Mouse (Mus musculus): ENCODE measurements around the gene Phgdh. TPM values are rescaled to one million over a fixed set of nuclear protein-coding genes. Genes with fewer than 3 reads are reported as not detected.

Phgdh gene
- polyA plus RNA-seq, 1 experiment from 2014 or later: 188 TPM

- Histone ChIP-seq H3K9me3 (no peaks in the 10 kb centered on the region), H3K36me3 (no peaks in the 10 kb centered on the region), H3K4me1 (replicated peaks) (peaks cover 7% of the 10 kb centered on the region; the same call in 1 of the 2 replicates), H3K4me2 (no peak overlapping the region), H3K9ac (no peak overlapping the region), H3K27ac (replicated peaks) (no peak overlapping the region), H3K27me3 (no peaks in the 10 kb centered on the region), H3K4me3 (no peak overlapping the region)
- ATAC-seq (ENCODE audit: low FRiP score, low read depth): no peak
- WGBS: 70% methylated on average over 9 of the region's 9 CpGs
Measured at GRCm38 (mm10) chr3:98313294-98314155, 26.3 kb downstream of the Phgdh start.

- peak; percentile 67 for ATAC-seq (ENCODE audit: low FRiP score, low read depth)
- no peaks in the 10 kb centered on the region for H3K27me3 ChIP-seq
- no peaks in the 10 kb centered on the region for H3K36me3 ChIP-seq
- H3K9ac ChIP-seq: no peak overlapping the region
- H3K4me3 ChIP-seq: no peak overlapping the region
- no peak overlapping the region for H3K4me2 ChIP-seq
- WGBS: 28% methylated on average over 7 of the region's 7 CpGs
- H3K27ac ChIP-seq (replicated peaks): no peak overlapping the region
- peaks cover 3% of the 10 kb centered on the region; the same call in 1 of the 2 replicates for H3K4me1 ChIP-seq (replicated peaks)
- H3K9me3 ChIP-seq: no peaks in the 10 kb centered on the region
Measured at GRCm38 (mm10) chr3:98312867-98313266, 26.9 kb downstream of the Phgdh start.

- Histone ChIP-seq H3K27ac (replicated peaks) (no peak overlapping the region), H3K27me3 (no peaks in the 10 kb centered on the region), H3K4me3 (no peak overlapping the region), H3K9ac (no peak overlapping the region), H3K9me3 (no peaks in the 10 kb centered on the region), H3K4me2 (no peak overlapping the region), H3K36me3 (no peaks in the 10 kb centered on the region), H3K4me1 (replicated peaks) (no peaks in the 10 kb centered on the region)
- ATAC-seq (ENCODE audit: low FRiP score, low read depth): no peak
- 100% methylated on average over 1 of the region's 1 CpGs for WGBS
Measured at GRCm38 (mm10) chr3:98310456-98310855, 29.3 kb downstream of the Phgdh start.

- ATAC-seq (ENCODE audit: low FRiP score, low read depth): no peak
- no peaks in the 10 kb centered on the region for H3K9me3 ChIP-seq
- no peak overlapping the region for H3K4me3 ChIP-seq
- no peaks in the 10 kb centered on the region for H3K27me3 ChIP-seq
- no peak overlapping the region for H3K4me2 ChIP-seq
- H3K27ac ChIP-seq (replicated peaks): no peak overlapping the region
- WGBS: 81% methylated on average over 6 of the region's 6 CpGs
- H3K4me1 ChIP-seq (replicated peaks): no peaks in the 10 kb centered on the region
- H3K36me3 ChIP-seq: no peaks in the 10 kb centered on the region
- H3K9ac ChIP-seq: no peak overlapping the region
Measured at GRCm38 (mm10) chr3:98308606-98309005, 31.2 kb downstream of the Phgdh start.

GRCm38 (mm10) chr3:98301761-98302160, 38.0 kb downstream of the Phgdh start:
- no peak for ATAC-seq (ENCODE audit: low FRiP score, low read depth)
- Histone ChIP-seq H3K36me3 (no peaks in the 10 kb centered on the region), H3K9ac (no peak overlapping the region), H3K4me2 (no peak overlapping the region), H3K9me3 (no peaks in the 10 kb centered on the region), H3K27me3 (no peaks in the 10 kb centered on the region), H3K4me3 (no peak overlapping the region), H3K4me1 (replicated peaks) (no peaks in the 10 kb centered on the region), H3K27ac (replicated peaks) (no peak overlapping the region)
- 93% methylated on average over 3 of the region's 3 CpGs for WGBS

GRCm38 (mm10) chr3:98300266-98300665, 39.5 kb downstream of the Phgdh start:
- no peak for ATAC-seq (ENCODE audit: low FRiP score, low read depth)
- H3K4me2 ChIP-seq: no peak overlapping the region
- no peaks in the 10 kb centered on the region for H3K36me3 ChIP-seq
- WGBS: 93% methylated on average over 4 of the region's 4 CpGs
- H3K27ac ChIP-seq (replicated peaks): no peak overlapping the region
- H3K9me3 ChIP-seq: no peaks in the 10 kb centered on the region
- H3K4me1 ChIP-seq (replicated peaks): no peaks in the 10 kb centered on the region
- no peak overlapping the region for H3K4me3 ChIP-seq
- H3K27me3 ChIP-seq: no peaks in the 10 kb centered on the region
- no peak overlapping the region for H3K9ac ChIP-seq

- Histone ChIP-seq H3K9me3 (no peaks in the 10 kb centered on the region), H3K9ac (no peak overlapping the region), H3K4me3 (no peak overlapping the region), H3K27me3 (no peaks in the 10 kb centered on the region), H3K4me1 (replicated peaks) (no peaks in the 10 kb centered on the region), H3K36me3 (no peaks in the 10 kb centered on the region), H3K4me2 (no peak overlapping the region), H3K27ac (replicated peaks) (no peak overlapping the region)
- WGBS: 97% methylated on average over 1 of the region's 1 CpGs
- no peak for ATAC-seq (ENCODE audit: low FRiP score, low read depth)
Measured at GRCm38 (mm10) chr3:98299391-98300100, 40.2 kb downstream of the Phgdh start.

- Histone ChIP-seq H3K4me1 (replicated peaks) (no peaks in the 10 kb centered on the region), H3K36me3 (no peaks in the 10 kb centered on the region), H3K27ac (replicated peaks) (no peak overlapping the region), H3K9ac (no peak overlapping the region), H3K4me2 (no peak overlapping the region), H3K9me3 (no peaks in the 10 kb centered on the region), H3K27me3 (no peaks in the 10 kb centered on the region), H3K4me3 (no peak overlapping the region)
- no peak for ATAC-seq (ENCODE audit: low FRiP score, low read depth)
- WGBS: 65% methylated on average over 10 of the region's 10 CpGs
Measured at GRCm38 (mm10) chr3:98295965-98296364, 43.8 kb downstream of the Phgdh start.

GRCm38 (mm10) chr3:98291044-98291443, 48.7 kb downstream of the Phgdh start:
- Histone ChIP-seq H3K27me3 (no peaks in the 10 kb centered on the region), H3K4me2 (no peak overlapping the region), H3K9ac (no peak overlapping the region), H3K9me3 (0 out of 2 replicates have a peak, but pooled peaks cover 4% of the 10 kb centered on the region), H3K36me3 (no peaks in the 10 kb centered on the region), H3K27ac (replicated peaks) (no peak overlapping the region), H3K4me3 (no peak overlapping the region), H3K4me1 (replicated peaks) (no peaks in the 10 kb centered on the region)
- WGBS: 92% methylated on average over 9 of the region's 9 CpGs
- ATAC-seq (ENCODE audit: low FRiP score, low read depth): no peak

- Histone ChIP-seq H3K9ac (no peak overlapping the region), H3K27ac (replicated peaks) (no peak overlapping the region), H3K9me3 (no peaks in the 10 kb centered on the region), H3K27me3 (no peaks in the 10 kb centered on the region), H3K4me3 (no peak overlapping the region), H3K36me3 (no peaks in the 10 kb centered on the region), H3K4me1 (replicated peaks) (no peaks in the 10 kb centered on the region), H3K4me2 (no peak overlapping the region)
- WGBS: 94% methylated on average over 5 of the region's 5 CpGs
- no peak for ATAC-seq (ENCODE audit: low FRiP score, low read depth)
Measured at GRCm38 (mm10) chr3:98283205-98283604, 56.6 kb downstream of the Phgdh start.

- H3K9ac ChIP-seq: no peak overlapping the region
- ATAC-seq (ENCODE audit: low FRiP score, low read depth): no peak
- WGBS: 95% methylated on average over 8 of the region's 8 CpGs
Measured at GRCm38 (mm10) chr3:98282422-98282821, 57.4 kb downstream of the Phgdh start.

GRCm38 (mm10) chr3:98280933-98281678, 58.7 kb downstream of the Phgdh start:
- Histone ChIP-seq H3K27ac (replicated peaks) (no peak overlapping the region), H3K27me3 (no peaks in the 10 kb centered on the region), H3K4me1 (replicated peaks) (no peaks in the 10 kb centered on the region), H3K9me3 (no peaks in the 10 kb centered on the region), H3K9ac (no peak overlapping the region), H3K4me2 (peak overlapping the region; percentile 30), H3K4me3 (peak overlapping the region; percentile 16), H3K36me3 (no peaks in the 10 kb centered on the region)
- ATAC-seq (ENCODE audit: low FRiP score, low read depth): peak; percentile 82
- WGBS: 47% methylated on average over 12 of the region's 12 CpGs

More at GRCm38 (mm10) chr3:98282422-98282821, 57.4 kb downstream of the Phgdh start:
- Histone ChIP-seq H3K4me3 (no peak overlapping the region), H3K9me3 (no peaks in the 10 kb centered on the region), H3K4me2 (no peak overlapping the region), H3K27ac (replicated peaks) (no peak overlapping the region), H3K36me3 (no peaks in the 10 kb centered on the region), H3K27me3 (no peaks in the 10 kb centered on the region), H3K4me1 (replicated peaks) (no peaks in the 10 kb centered on the region)
